Mouse (Mus musculus) lung, postnatal 10 days (tissue): ENCODE results near the gene Qser1.

Source experiments
- DNase-seq: peaks from one replicate; pipeline ENCODE4 v3.0.0; 2021

The Qser1 gene

DNA sequence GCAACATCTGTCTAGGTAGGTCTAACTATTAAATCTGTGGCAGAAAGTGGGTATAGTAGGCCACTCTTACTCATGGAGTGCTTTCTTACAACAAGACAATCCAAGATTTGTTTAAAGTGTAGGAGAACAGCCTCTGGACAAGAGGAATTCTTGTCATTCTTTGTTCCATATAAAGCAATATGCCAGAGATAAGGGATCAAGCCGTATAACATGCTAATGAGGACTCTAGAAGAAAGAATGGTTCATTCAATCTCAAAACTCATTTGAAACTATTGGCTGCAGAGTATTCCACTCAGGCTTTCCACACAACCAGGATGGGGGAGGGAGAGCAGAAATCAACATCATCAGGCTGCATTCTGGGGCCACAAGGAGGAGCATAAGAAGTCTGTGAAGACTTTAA, 89.2 kb downstream of the Qser1 start:
- no peak for DNase-seq

DNA sequence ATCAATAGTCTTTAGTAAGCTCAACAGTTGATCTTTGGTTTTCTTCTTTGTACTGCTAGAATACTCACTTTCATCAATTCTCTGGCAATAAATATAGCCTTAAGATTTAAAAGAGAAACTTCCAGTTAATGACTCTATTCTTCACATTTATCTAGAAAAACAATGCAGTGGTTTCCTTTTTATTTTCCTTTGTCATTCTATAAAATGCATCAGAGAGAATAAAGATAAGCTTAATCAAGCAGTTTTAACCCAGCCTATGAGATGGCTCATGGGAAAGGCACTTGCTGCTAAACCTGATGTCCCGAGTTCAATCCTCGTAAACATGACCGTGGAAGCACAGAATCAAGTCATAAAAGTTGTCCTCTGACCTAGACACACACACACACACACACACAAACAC, 94.5 kb downstream of the Qser1 start:
- DNase-seq, result no peak

DNA sequence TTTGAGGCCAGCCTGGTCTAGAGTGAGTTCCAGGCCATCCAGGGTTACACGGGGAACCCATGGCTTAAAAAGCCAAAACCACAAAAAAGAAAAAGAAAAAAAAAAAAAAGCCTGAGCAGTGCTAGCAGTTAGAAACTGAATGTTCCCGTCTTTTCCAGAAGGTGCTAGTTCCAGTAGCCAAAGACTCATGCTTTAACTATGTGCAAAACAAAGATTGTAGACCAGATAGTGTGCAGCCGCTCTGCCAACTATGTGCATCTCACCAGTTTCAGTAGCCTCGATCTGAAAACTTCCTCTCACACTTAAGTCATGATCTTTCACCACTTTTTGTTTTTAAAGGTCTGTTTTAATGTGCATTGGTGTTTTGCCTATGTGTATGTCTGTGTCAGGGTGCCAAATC, 98.7 kb downstream of the Qser1 start:
- DNase-seq, result no peak

DNA sequence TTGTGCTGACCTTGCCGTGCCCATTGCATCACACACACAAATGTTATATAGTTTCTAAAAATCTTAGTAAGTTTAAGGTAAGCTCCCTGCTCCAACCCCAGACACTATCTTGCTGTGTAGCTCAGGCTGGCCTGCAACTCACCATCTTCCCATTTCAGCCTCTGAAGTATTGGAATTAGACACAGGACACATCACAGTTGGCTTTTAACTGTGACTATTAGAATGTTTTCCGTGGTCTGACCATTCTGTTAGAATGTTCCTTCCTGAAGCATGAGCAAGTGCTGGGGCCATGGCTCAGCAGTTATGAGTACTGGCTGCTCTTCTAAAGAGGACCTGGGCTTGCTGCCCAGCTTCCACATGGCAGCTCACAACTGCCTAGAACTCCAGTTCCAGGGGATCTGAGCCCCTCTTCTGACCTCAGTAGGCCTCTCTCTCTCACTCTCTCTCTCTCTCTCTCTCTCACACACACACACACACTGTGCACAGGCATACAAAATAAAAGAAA, 99.3 kb downstream of the Qser1 start:
- DNase-seq, result no peak

DNA sequence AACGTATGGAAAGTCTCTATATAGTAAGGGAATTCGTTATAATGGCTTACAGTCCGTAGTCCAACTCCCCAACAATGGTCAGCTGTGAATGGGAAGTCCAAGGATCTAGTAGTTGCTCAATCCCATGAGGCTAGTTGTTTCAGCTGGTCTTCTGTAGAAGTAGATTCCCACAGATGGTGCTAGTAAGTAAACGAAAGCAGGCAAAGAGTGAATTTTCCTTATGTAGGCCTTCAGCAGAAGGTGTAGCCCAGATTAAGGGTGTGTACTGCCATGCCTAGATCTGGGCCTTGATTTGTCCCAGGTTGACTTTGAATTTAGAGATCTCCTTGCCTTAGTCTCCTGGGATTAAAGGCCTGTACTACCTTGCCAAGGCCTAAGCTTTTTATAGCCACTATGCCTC, 100.3 kb downstream of the Qser1 start, which contains the start of gene Pin1rt1:
TSS of gene Pin1rt1 (minus strand) at position 101 of the 400 bp plus-strand sequence.
- no peak for DNase-seq

DNA sequence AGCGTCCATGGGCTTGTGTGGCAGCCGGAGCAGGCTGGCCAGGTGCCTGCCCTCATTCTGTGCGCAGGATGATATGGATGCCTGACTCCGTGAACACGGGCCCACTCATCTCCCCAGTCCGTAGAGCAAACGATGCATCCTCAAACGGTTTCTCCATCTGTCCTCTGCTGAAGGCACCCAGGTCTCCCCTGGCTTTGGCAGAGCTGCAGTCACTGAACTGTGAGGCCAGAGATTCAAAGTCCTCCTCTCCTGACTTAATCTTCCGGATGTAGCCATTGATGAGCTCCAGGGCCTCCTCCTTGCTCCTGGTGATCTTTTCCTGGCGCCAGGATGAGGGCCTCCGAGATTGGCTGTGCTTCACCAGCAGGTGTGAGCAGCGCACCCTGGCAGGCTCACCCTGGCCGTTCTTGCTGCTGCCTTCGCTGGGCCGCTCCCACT, 102.3 kb downstream of the Qser1 start:
- DNase-seq, result no peak

DNA sequence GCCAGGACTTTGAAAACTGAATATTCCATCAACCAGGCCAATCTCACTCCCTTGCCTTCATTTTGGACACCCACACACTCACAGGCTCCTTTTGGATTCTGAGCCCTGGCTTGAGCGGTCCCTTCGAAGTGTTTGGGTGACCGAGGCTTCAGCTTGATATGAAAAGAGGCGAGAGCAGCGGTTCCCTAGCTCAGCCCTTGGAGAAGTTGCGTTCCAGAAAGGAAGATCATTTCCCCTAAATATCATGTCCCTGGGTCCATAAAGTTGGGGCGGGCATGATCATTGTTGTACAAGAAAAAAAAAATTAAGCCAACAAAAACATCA, 104.1 kb downstream of the Qser1 start:
- DNase-seq, result no peak

DNA sequence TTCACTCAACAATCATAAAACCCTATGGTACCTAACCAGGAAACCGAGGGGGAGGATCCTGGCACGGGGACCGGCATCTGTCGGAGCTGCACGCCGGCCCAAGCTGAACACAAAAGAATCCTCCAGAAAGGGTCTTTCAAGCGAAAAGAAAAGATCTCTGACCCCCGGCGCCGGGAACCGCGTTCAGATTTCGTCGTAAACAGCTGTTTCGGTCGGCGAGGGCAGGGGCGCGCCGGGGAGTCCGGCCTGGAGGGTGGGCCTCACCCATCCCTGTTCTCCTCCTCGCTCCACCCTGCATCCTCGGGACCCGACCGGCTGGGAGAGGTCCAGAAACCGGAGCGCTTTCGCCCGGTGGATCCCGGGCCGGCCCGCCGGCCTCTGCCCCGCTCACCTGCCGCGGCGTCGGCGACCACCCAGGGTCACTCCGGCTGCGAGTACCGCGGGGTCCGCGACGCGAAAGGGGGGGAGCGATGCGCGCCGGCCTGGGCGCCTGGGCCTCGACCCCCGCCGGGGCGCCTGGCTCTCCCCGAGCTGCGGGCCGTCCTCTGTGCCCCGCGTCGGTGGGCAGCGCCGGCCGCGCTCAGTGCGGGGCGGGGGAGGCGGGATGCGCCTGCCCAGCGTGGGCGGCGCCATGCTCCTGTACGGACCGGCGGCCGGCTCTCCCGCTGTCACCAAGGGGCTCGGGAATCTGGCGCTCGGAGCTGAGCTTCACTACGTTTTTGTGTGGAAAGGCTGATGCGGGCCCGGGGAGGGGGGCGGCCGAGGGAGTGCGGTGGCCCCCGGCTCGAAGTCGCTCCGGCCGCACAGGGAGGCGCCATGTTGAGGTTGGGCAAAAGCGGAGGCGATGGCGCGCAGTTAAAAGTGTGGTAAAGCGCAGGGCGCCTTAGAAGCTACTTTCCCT, 104.7 kb downstream of the Qser1 start, which contains the start of gene Tcp11l1:
TSS of gene Tcp11l1 (minus strand) at position 585 of the 901 bp plus-strand sequence.
- DNase-seq, result peak; percentile 68

DNA sequence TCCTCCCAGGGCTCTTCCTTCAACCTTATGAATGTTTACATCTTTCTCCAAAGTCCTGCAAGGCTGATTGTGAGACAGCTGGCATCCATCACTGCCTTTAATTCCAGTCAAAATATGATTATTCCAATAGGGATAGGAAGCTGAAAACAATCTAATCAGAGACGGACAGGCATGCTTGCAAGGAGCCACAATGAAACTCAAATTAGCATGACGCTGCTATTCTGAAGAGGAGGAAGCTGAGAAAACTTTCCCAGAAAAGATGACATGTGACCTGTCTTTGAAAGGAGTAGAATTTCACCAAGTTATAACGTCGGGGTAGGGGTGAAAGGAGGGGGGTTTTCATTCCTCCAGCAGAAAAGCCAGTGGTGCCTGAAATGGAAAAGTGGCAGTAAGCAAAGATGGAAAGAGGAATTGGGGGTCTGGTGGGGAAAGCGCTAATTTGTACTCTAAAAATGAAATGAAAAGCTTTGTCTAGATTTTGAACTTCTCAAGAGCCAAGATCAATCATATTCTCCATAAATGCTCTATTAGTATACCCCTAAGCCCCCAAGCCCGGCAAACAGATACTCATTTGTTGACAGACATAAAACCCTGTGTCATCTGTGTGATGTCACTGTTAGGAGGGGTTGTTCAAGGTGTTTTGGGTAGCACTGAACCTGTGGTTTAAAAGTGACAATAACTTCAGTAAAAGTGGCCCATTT, 105.7 kb downstream of the Qser1 start:
- no peak for DNase-seq

DNA sequence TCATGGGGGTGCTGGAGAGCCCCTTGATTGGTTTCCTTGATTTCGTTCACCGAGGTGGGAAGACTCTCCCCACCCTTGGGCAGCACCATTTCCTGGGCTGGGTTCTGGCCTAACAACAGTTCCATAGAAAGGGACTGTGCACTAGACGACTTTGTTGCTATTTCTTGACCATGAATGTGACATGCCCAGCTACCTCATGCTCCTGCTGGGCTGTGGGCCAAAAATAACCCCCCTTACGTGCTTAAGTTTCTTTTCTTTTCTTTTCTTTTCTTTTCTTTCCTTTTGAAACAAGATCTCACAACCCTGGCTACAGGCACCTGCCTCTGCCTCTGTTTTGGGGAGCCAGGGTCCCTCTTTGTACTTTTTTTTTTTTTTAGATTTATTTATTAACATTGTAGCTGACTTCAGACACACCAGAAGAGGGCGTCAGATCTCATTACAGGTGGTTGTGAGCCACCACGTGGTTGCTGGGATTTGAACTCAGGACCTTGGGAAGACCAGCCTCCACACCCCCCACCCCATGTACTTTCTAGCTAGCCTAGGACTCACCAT, 106.7 kb downstream of the Qser1 start:
- DNase-seq, result no peak
